Mouse (Mus musculus) cerebellum, adult 2 months (tissue): ENCODE measurements around the gene Cracr2a. TPM values are rescaled to one million over a fixed set of nuclear protein-coding genes. Genes with fewer than 3 reads are reported as not detected.

Experiments used
- DNase-seq, 2 experiments: peaks; one replicate each; pipeline ENCODE4 v3.0.0; 2021
- H3K27ac ChIP-seq: fragments of 200-500 bp; 2 replicates; pipeline ENCODE4 v1.5.1; 2012; ENCODE audit warnings: low read length, control low read depth, inconsistent platforms; ENCODE audit not compliant: insufficient read depth
- H3K27me3 ChIP-seq: fragments of 200-500 bp; 2 replicates; pipeline ENCODE4 v1.6.1; 2012; ENCODE audit warnings: inconsistent platforms, mild to moderate bottlenecking, low read length, moderate library complexity; ENCODE audit not compliant: control insufficient read depth, insufficient read depth
- H3K4me1 ChIP-seq: fragments of 200-500 bp; 2 replicates; pipeline ENCODE4 v1.6.1; 2011; ENCODE audit warnings: low read length; ENCODE audit not compliant: control insufficient read depth, insufficient read depth
- H3K4me3 ChIP-seq: fragments of 200-500 bp; replicated peaks from 2 replicates; pipeline ENCODE3; 2011; ENCODE audit warnings: mild to moderate bottlenecking, low read depth, low read length, control low read depth; ENCODE audit not compliant: insufficient read depth
- CTCF ChIP-seq: fragments of 200-500 bp; IDR thresholded peaks from 2 replicates; pipeline ENCODE4 v1.5.1; 2011; ENCODE audit warnings: low read depth, mild to moderate bottlenecking, control low read depth, low read length, moderate library complexity, borderline replicate concordance; ENCODE audit not compliant: insufficient read depth
- POLR2A ChIP-seq: fragments of 200-500 bp; IDR thresholded peaks from 2 replicates; pipeline ENCODE4 v1.6.1; 2011; ENCODE audit warnings: low read length, control low read depth, borderline replicate concordance; ENCODE audit not compliant: insufficient read depth
- WGBS: fragments of 180-500 bp; shearing (Covaris S2); methylation state at CpG from one replicate; pipeline ENCODE4 v1.1.7; 2018; 5-methylcytosine and 5-hydroxymethylcytosine counted together
- polyA plus RNA-seq: library from polyadenylated mRNA; depleted of rRNA; stranded (reverse); fragments of >200 nt; gene quantifications from 2 replicates; pipeline ENCODE4 v1.2.3, GENCODE M21; 2012

Cracr2a gene
- polyA plus RNA-seq, 1 experiment: 0.62 TPM

DNA sequence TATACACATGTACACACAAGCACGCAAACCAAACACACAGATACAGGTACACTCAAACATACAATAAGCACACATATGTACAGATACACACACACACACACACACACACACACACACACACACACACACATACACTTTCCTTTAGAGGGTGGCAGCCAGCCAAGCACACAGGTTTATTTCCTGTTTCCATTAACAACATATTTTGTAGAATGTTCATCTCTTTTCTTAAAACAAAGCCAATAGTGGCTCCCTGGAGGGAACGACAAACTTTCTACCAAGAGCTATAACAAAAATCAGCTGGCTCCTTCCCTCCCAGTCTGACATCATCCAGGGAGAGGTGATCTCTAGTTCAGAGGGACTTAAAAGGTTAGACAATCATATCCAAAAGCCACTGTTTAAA is 73.7 kb downstream of the Cracr2a start:
- DNase-seq: no peak
- H3K4me1 ChIP-seq: no peaks in the 10 kb centered on the region
- H3K27ac ChIP-seq: no peak overlapping the region
- no peaks in the 10 kb centered on the region for H3K27me3 ChIP-seq
- WGBS: 82% methylated on average over 2 of the region's 2 CpGs
- TF ChIP-seq CTCF: no peak
- TF ChIP-seq POLR2A: no peak
- no peak overlapping the region for H3K4me3 ChIP-seq

DNA sequence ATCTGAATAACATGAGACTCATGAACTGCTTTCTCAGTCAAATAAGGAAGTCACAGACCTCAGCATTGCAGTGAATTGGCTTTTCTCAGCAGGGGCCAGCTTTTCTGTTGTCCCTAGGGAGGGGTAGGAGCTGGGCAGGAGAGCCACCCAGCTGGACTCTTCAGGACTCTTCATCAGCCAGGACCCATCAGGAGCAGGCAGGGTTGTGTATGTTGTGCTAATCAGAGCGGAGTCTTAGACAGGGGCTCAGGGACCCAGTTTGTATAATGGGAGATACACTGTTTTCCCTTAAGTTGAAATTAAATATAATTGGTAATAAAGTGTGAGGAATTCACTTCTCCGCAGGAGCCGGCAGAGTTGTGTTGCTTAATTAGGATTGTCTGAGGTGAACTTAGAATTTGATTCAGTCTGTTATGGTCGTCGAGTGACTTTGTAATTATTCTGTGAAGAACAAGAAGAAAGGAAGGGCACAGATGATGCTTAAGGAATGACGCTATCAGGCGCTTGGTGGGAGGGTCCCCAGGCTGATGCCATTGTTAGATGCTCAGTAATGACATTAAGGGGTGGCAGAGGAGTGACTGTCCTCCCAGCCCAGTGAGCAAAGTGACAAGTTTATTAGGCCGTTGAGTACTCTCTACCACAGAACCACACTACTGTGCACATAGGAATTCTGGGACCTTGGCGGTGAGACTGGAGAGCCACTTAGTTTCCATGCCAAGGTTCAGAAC is 74.5 kb downstream of the Cracr2a start:
- Histone ChIP-seq H3K4me3 (no peak overlapping the region), H3K27ac (no peak overlapping the region), H3K27me3 (no peaks in the 10 kb centered on the region), H3K4me1 (no peaks in the 10 kb centered on the region)
- WGBS: 56% methylated on average over 9 of the region's 9 CpGs
- no peak for DNase-seq
- TF ChIP-seq CTCF (no peak), POLR2A (no peak)

DNA sequence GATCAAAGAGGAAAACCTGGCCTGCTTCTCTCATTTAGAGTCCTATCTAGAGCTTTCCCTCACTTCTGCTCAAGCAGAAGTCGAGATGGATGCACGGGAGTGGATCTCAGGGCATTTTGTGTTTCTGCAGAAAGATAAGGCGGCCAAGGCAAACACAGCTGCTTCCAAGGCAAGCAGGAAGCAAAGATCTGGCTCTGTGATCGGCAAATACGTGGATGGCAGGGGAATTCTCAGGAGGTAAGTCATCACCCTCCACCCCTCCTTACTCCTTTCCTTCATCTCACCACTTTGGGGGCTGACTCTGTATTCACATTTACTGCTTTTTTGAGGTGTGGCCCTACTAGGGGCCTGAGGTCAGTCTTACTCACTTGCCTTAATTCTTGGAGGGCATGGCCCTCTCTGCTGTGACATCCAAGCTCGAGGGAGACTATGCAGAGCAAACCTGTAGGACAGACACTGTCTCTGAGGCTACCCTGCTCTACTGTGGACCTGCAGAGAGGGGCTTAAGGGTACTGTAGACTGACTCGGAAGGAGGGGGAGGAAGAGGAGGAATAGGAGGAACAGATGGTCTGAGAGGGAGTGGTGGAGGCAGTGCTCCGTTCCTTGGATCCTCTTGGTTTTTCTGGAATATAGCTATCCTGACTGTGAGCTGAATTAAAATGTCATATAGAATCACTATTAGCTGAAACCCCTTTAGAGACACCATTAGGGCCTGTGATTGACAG is 80.1 kb downstream of the Cracr2a start:
- Histone ChIP-seq H3K27me3 (no peaks in the 10 kb centered on the region), H3K4me3 (no peak overlapping the region), H3K27ac (no peak overlapping the region), H3K4me1 (no peaks in the 10 kb centered on the region)
- WGBS: 72% methylated on average over 8 of the region's 8 CpGs
- no peak for DNase-seq
- no peak for TF ChIP-seq CTCF
- TF ChIP-seq POLR2A: no peak

DNA sequence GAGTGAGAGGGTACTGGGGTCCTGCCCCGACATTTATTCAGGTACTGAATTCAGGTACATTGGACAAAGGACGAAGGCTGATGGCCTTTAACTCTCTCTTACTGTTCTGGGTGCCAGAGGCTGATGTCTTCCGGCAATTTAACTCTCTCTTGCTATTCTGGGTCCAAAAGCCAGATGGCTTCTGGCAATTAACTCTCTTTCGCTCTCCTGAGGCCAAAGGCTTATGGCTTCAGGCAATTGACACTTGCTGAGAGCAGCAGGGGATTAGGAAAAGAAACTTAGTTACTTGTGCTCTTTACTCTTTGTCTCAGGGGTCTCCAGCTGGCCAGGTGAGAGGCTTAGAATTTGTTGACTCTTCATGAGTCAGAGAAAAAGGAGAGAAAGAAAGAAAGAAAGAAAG is 94.8 kb downstream of the Cracr2a start:
- Histone ChIP-seq H3K4me3 (no peak overlapping the region), H3K27ac (no peak overlapping the region), H3K4me1 (no peaks in the 10 kb centered on the region), H3K27me3 (no peaks in the 10 kb centered on the region)
- TF ChIP-seq CTCF: no peak
- no peak for TF ChIP-seq POLR2A
- DNase-seq: no peak
- 19% methylated on average over 4 of the region's 4 CpGs for WGBS

DNA sequence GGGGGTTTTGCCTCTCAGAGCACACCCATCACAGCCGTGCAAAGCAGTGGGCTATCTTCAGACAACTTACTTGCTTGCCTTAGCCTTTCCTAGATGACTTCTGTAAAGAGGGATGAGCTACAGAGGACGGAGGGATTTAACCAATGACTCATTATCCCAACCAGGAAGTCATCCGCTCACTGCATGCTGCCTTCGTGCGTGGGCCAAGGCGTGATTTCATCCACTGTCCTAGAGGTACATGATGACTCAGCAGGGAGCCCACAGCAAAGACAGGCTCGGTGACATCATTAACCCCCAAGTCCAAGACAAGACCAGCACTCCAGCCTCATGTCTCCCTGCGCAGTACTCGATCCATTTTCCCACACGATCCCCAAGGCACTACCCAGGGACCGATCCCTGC is 96.0 kb downstream of the Cracr2a start:
- no peak for DNase-seq
- H3K27me3 ChIP-seq: no peaks in the 10 kb centered on the region
- H3K27ac ChIP-seq: no peak overlapping the region
- WGBS: 91% methylated on average over 11 of the region's 11 CpGs
- no peaks in the 10 kb centered on the region for H3K4me1 ChIP-seq
- TF ChIP-seq CTCF (no peak), POLR2A (no peak)
- H3K4me3 ChIP-seq: no peak overlapping the region

DNA sequence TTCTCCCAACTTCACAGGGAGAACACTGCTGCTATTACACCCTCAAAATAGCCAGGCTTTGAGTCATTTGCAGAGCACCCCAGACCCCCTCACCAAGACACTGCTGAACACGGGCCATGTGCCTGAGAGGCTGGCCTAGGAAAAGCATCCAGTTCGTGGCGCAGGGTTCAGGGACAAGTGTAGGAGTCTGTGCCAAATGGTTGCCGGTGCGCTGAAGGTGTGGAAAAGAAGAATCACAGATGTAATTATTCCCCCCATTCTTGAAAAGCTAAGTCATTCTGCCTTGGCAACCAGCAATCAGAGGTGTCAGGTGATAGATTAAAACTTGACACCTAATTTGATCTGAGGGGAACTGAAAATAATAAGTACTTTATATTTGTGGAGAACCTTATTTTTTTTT is 98.3 kb downstream of the Cracr2a start:
- 44% methylated on average over 5 of the region's 5 CpGs for WGBS
- Histone ChIP-seq H3K27me3 (no peaks in the 10 kb centered on the region), H3K4me1 (no peaks in the 10 kb centered on the region), H3K27ac (no peak overlapping the region), H3K4me3 (no peak overlapping the region)
- no peak for TF ChIP-seq CTCF
- DNase-seq: no peak

DNA sequence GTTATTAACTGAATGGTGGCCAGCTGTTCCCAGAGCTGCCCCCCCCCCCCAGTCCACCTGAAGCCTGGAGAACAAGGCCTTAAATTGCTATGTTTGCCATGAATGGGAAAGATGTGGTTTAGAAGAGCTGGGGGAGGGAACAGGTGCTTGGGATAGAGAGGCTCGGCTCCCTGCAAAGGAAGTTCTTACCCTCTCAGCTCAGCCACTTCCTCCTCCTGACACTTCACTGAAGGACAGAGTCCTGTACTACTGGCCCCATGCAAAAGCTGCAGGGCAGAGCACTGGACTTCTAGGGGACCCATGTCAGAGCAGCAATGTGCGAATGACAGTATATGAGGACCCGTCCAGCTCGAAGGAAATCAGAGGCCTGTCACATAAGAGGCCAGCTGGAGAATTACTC is 98.8 kb downstream of the Cracr2a start:
- no peaks in the 10 kb centered on the region for H3K4me1 ChIP-seq
- H3K27ac ChIP-seq: no peak overlapping the region
- no peak overlapping the region for H3K4me3 ChIP-seq
- DNase-seq: no peak
- TF ChIP-seq CTCF: no peak
- TF ChIP-seq POLR2A: no peak
- H3K27me3 ChIP-seq: no peaks in the 10 kb centered on the region
- WGBS: 95% methylated on average over 4 of the region's 4 CpGs

DNA sequence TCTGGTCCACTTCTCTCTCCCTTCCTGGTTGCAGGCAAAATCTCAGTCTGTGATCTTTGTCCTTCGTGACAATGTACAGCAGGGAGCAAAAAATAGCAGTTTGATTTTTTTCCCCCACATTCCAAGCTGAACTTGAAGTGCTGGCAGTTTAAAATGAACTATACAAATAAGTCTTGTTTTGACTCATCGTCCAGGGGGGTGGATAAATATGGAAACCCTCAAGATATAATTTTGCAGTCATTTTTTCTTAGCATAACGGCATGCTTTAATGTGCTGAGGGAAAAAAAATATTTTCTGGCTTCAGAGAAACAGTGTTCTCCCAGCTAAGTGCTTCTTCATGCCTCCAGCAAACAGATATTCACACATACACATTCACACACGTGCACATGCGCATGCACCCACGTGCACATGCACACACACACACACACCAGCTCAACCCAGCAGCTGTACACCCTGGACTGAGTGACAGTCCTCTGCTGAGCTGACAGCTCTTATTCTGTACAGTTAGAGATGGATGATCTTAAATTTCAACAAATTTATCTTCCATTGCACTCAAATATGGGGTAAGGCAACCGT is 100.7 kb downstream of the Cracr2a start:
- WGBS: 92% methylated on average over 7 of the region's 7 CpGs
- TF ChIP-seq POLR2A: no peak
- no peak for TF ChIP-seq CTCF
- DNase-seq: no peak
- Histone ChIP-seq H3K27ac (no peak overlapping the region), H3K4me1 (no peaks in the 10 kb centered on the region), H3K27me3 (no peaks in the 10 kb centered on the region), H3K4me3 (no peak overlapping the region)

DNA sequence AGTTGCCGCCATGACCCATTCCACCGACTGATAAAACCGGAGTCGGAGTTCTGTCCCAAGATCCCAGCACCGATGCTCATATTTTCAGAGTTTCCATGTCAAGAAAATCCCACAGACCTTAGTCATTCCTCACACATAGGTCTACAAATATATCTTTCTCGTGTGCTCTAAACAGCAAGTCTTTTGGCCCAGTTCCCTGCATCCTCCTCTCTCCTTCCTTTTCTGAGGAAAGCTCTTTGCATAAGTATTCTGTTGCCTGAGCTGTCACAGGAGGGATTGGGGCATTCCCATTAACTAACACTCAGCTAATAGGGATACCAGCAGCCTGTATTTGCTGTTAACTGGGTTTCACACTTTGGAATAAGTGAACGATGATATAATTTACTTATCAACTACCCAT is 102.1 kb downstream of the Cracr2a start:
- TF ChIP-seq POLR2A: no peak
- TF ChIP-seq CTCF: no peak
- WGBS: 78% methylated on average over 7 of the region's 7 CpGs

More for the DNA sequence above, 102.1 kb downstream of the Cracr2a start:
- no peak overlapping the region for H3K4me3 ChIP-seq
- DNase-seq: no peak
- H3K4me1 ChIP-seq: no peaks in the 10 kb centered on the region
- H3K27ac ChIP-seq: no peak overlapping the region
- no peaks in the 10 kb centered on the region for H3K27me3 ChIP-seq
